Mouse (Mus musculus): ENCODE results near the gene Fam160a1.

Fam160a1 gene

DNA sequence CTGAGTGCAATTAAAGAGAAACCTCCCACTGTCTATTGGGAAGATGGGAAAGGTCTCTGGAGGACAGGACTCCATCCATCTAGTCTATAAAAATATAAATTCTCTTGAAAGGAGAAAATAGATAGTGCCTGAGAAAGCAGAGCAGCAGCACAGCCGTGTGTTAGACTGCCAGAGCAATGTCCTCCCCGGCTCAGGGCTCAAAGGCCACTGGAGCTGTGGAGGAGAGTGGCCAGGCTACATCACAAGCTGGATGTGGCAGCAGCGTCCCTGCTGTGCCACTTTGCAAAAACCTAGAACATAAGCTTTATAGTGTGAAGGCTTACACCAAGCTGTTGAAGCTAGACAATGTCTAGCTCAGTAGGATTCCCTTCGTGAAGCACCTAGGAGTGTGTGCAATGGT is 67.7 kb downstream of the Fam160a1 start:
- intact Hi-C loops (cut with DNase I): no loop called here

DNA sequence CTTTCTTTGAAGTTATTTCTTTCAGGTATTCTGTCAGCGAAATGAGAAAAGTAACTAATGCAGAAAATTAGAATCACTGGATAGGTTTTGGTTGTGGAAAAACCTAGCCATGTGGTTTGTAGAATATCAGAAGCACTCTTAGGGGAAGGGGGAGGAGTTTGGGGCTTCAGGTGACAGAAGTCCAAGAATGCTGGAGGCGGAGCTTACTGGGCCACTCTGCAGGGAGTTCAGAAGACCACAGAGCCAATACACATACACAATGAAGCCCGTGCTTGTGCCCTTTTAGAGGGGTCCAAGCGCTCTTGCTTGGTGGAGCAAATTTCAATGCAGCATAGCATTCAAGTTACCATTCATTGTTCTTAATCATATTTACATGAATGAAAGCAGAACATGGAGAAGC is 68.2 kb downstream of the Fam160a1 start:
- intact Hi-C loops (cut with DNase I): no loop called here

DNA sequence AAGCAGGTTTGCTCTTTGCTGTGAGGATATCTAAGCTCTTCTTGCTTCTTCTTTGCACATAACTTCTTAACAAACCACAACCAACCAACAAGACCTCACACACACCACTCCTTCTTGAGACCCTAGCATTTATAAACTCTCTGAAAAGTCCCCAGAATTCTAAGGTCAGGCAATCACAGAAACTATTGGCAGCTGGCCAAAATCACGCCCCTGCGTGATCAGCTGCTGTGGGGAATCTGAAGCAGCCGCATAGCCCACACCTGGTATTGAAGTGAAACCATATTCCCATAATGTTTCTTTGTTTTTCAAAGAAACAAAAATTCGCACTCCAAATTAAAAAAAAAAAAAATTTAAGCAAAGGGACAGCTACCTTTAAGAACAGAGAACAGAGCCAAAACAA is 71.0 kb downstream of the Fam160a1 start:
- intact Hi-C loops (cut with DNase I): no loop called here

DNA sequence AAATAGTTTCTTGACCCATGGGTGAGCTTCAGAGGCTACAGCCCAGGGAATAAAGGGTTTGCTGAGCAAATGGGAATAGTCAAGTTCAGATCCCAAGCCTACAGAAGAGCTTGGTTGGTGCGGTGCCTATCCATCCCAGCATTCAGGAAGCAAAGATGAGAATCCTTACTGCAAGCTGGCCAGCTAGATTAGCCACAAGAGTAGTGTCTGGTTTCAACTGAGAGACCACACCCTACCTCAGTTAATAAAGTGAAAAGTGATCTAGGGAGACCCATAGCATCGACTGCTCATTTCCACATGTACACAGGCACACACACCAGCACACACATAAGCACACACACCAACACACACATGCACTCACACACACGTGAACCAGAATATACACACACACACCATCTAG is 75.3 kb downstream of the Fam160a1 start:
- intact Hi-C loops (cut with DNase I): no loop called here

DNA sequence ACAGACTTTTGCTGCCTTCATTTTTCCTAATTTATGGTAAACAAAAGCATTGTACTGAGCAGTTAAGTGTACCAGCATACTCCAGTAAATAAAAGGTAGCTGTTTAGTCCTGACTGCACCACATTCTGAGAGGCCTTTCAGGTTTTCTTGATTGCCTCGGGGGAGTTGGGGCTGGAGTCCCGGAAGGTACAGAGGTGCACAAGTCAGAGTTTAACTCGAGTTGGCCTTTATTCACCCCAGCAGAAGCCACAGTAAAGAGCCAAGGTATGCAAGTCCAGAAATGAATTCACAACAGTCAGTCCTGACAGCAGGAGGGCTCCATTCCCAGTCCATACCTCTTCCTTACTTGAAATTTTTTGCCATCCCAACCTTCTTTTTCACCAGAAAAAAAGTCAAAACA is 78.5 kb downstream of the Fam160a1 start:
- intact Hi-C loops (cut with DNase I): no loop called here

DNA sequence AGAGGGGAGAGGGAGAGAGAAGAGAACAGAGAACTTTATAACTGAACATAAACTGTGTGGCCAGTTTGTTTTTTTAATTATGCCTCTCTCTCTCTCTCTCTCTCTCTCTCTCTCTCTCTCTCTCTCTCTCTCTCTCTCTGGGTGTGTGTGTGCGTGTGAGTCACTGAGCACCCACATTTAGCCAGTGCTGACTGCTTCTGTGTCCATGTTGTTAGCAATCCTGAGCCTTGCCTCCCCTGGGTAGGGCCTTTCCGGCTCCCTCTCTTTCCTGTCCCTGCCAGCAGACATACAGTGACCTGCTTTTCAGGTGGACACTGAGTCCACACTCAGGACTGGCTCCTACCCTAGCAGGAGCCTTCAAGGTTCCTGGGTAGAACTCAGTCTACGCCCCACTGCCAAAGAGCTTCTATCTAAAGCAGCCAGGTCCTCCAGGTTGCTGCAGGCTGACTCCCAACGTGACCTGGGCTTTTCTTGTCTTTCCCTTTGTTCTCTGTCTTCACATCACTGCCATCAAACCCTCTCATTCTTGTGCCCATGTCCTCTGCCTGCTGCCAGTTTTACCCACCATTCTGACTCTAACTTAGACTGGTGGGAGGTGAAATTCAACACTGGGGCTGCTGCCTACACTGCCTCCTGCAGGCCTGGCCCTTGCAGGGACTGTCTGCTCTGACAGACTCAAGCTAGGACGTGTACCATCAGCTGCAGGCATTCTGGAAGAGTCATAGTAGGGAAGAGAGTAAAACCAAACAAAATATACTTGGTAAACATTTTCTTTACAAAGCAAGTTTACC is 83.0 kb downstream of the Fam160a1 start:
- intact Hi-C loops (cut with DNase I): no loop called here

DNA sequence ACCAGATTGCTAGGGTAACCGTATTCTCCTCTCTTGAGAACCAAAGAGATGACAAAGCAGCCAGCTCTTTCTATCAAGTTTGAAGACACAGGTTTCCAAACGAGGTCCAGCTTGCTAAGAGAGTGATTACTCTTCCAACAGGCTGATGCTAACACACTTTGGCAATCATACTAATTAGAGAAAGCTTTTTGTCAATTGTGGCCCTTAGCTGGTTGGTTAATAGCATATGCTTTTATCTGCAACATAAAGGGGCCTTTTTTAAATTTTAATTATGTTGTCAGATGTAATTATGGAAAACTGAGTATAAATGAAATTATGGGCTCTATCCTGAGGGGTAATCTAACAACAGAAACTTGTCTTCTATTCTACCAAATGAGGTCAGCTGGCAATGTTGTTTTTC is 89.9 kb downstream of the Fam160a1 start:
- intact Hi-C loops (cut with DNase I): no loop called here

DNA sequence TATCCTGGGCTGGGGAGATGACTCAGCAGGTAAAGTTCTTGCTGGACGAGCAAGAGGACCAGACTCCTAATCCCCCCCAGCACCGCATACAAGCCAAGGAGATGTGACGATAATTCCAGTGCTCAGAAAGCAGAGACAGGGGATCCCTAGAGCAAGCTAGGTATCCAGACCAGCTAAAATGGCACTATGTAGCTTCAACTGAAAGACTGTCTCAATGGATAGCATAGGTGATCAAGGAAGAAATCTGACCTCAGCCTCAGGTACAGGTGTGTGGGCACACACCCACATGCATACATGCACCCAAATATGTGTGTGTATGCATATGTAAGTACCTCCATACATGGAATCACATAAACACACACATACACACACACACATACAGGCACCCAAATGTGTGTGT is 91.1 kb downstream of the Fam160a1 start:
- intact Hi-C loops (cut with DNase I): no loop called here

DNA sequence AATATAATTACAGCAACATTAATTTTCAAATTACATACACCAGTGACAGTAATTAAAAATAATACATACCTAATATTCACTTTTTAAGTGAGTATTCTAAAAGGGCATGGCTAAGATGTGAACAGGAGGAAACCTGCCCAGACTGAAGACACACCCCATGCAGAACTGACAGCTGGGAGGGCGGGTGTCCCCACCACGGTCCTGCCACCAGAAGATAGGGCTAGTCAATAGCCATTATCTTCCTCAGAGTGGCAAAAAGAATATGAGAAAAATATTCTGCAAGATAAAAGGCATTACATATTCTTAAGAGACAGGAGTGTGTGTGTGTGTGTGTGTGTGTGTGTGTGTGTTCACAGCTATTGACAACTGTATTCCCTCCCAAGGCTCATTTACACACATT is 92.0 kb downstream of the Fam160a1 start:
- intact Hi-C loops (cut with DNase I): no loop called here

DNA sequence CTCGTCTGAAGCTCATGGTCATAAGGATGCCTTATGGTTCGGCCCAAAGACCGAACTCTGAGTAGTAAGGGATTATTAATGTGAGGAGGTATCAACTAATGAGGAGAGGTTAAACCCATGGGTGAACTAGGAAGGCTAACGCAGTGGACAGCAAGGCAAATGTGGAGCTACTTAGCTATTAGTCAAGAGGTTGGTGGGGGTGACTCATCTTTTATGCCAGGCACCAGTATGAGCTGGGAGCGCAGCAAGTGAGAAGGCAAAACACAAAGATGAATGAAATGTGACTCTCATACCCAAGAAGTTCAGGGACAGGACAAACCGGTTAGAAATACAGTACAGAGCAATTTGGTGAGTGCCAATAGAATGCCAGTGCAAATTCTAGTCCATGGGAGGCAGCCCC is 94.5 kb downstream of the Fam160a1 start:
- intact Hi-C loops (cut with DNase I): no loop called here

DNA sequence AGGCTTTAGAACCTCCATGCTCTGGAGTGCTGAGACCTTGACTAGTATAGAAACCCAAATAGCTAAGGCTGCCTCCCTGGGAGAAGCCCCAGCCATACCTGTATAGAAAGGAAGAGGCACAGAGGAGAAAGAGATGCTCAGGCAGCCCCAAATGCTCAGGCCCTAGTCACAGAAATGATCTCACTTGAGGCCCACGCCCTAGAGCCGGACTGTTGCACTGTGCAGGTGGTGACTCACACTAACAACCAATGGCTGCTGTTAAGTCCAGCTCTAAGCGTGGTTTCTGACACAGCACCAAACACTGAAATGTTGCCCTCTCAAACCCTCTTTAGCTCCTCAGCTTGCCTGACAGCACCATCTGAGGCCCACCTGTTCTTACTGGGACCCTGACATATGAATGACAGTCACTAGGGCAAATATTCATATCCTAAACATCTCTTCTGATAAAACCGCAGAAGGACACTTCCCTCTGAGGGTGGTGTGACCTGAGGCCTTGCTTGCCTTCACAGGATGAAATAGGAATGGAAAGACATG is 101.3 kb downstream of the Fam160a1 start:
- intact Hi-C loops (cut with DNase I): no loop called here

DNA sequence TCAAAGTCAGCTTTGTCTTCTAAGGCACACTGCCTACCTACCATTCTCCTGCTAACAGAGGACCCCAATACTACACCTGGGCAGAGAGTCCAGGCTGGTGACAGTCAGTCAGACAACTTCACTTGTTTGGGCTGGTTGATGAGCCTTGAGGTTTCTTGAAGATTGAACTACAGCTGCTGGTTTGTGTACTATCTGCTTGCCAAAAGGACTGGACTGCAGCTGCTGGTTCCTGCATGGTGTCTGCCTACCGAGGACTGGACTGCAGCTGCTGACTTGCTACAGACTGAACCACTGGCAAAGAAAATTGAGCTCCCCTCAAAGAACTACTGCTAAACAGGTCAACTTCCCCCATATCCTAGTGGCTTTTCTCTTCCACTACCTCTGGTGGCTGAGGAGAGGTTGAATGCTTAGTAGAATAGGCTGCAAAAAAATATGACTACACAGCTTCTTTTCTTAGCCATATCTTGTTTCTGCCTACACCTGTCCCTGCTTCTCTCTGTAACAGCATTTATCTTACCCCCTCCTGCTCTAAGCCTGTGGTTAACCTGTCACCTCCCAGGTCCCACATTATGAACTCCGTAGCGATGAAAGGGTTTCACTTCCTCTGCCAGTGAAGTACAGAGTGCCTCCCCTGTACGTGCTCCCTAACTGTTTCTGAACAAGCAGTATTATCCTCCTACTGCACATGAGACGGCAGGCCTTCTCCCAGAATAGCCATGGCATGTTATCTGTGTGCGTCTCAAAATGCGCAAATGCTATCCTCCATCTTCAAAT is 103.0 kb downstream of the Fam160a1 start:
- intact Hi-C loops (cut with DNase I): no loop called here

DNA sequence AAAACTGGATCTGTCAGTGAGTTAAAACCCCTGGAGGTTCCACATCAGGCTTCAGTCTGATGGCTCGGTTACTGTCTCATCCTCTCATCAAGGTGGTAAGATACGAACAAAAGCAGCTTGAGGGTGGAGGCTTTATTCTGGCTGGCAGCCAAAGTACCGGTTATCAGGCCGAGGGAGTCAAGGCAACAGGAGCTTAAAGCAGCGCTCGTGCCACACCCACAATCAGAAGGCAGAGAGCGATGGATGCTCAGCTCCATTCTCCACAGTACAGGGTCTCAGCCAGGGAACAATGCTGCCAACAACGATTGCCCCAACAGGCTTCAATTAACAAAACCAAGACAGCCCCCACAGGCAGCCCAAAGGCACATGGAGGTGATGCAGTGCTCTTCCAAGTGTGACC is 106.4 kb downstream of the Fam160a1 start:
- intact Hi-C loops (cut with DNase I): no loop called here

DNA sequence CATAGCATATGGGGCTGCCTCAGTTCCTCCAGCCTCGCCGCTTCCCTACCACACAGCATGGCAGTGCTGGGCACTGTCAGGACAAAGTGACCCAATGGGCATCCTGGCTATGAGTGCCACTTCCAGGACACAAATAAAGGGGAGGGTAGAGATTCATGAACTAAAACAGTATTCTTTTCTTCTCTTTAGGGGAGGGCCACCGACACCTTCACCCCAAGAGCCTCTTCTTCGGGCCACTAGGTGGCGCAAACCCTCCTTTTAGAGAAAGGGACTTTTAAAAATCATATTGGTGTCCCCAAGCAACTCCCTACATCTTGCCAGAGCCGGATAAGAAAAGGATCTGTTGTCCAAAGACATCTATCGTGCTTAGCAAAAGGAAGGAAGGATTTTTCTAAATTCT is 109.7 kb downstream of the Fam160a1 start:
- intact Hi-C loops (cut with DNase I): loop anchor here (2.0 to 5.0 kb wide), 2 partner anchors 217 to 415 kb away; no protein-coding TSS in a partner anchor

DNA sequence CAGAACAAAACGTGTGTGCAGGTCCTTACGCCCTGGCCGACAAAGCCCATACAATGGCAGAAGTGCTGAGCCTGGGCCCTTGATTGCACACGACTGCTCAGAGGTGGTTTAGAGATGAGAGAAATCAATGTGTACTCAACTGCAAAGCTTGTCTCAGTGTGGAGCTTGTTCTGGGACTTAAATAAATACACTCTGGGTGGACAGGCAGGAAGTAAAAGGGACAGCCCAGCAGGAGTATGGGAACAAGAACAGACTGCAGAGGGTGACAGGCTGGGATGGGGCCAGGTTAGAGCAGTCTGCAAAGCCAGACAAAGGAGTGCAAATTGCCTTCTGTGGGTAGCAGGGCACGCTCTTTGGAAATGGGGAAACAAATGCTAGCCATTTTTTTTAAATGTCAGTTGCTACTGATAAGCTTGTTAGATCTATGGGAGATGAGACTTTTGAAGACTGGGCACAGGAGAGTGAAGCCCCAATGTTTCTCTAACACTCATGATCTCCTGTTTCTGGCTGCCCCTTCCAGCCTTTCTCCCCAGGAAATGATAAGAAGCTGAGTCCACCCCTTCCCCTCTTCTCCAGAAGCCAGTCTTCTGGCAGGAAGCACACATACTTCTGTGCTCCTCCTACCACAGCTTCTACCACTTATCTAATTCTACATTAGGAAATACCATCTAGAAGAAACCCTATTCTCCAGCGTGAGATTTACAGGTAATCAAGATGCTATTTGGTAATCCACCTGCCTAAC is 113.8 kb downstream of the Fam160a1 start:
- intact Hi-C loops (cut with DNase I): no loop called here

DNA sequence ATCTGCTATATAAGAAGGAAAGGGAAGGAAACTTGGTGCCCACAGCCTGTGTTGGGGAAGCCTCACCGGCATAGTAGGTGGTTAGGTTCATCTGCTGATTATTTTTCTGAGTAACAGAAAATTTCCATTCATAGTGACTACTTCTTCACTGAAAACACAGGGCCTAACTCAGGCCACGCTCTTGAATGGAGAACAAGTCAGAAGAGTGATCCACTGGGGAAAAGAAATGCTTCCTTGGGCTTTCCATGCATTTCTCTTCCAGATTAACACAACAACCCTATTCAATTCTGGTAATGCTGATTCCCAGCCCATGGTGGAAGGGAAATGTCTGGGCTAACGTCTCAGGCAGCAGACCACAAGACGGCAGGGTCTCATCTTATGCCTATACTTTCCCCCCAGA is 118.6 kb downstream of the Fam160a1 start:
- intact Hi-C loops (cut with DNase I): no loop called here

DNA sequence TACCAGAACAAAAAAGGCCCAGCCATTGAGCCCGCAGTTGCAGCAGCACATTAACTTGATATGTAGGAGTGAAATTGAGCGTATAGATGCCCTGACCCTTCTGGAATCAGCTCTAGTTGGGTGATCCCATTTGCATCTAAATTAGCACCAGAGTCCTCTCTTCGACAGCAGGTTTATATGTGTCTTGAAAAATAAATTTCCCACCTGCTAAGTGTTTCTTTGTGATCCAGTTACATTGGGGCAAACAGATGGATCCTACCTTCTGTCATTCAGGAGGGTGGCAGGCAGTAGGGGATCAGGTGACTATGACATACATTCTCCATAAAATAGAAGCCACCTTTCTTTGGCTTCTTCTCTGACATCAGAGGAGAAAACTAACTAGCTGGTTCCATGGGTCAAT is 122.0 kb downstream of the Fam160a1 start:
- intact Hi-C loops (cut with DNase I): no loop called here

DNA sequence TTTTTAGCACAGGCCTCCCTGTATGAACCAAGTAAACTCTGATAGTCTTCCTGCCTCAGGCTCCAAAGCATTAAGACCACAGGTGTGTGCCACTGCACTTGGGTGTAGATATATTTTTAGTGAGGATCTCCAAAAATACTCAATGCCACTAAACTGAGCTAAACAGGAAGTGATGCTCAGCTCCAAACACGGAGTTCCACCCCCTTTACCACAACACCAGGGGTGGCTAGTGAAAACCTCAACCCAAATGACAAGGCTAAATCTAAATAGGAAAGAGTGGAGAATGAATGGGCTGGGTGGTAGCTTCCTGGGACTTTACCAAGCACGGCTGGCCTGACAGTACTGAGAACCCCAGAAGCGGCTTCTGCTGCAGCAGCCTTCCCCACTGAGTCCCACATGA is 124.1 kb downstream of the Fam160a1 start:
- intact Hi-C loops (cut with DNase I): no loop called here

DNA sequence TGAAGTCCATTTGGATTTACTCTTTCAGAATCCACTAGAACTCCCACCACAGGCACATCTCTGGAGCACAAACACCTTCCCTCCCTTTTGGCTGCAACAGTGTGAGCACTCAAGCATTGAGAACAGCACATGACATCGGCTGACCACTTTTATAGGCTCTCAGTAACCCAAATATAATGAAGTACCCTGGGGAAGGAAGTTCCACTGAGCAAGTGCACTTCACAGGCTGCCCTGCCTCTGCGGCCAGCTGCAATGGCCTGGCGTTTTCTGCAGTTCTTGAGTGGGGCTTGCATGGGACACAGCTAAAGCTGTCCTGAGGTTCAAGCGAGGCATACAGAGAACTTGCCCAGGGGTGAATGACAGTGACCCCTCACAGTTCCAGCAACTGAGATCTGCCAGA is 126.0 kb downstream of the Fam160a1 start:
- intact Hi-C loops (cut with DNase I): no loop called here

DNA sequence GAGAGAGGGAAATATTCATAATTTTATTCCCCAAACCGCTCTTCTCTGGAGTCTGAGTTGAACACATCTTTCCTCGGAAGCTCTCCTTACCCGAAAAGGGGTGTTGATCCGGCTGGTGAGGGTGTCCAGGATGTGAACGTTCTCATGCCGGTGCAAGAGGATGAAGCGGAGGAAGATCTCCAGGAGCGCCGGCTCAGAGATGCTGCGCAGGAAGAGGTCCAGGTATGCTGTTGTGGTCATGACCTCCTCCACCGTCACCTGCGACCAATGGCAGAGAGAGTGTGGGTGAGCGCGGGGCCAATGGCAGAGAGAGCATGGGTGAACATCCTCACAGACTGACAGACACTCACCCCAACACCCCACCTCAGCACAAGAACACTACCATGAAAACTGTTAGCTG is 128.8 kb downstream of the Fam160a1 start:
- intact Hi-C loops (cut with DNase I): no loop called here

DNA sequence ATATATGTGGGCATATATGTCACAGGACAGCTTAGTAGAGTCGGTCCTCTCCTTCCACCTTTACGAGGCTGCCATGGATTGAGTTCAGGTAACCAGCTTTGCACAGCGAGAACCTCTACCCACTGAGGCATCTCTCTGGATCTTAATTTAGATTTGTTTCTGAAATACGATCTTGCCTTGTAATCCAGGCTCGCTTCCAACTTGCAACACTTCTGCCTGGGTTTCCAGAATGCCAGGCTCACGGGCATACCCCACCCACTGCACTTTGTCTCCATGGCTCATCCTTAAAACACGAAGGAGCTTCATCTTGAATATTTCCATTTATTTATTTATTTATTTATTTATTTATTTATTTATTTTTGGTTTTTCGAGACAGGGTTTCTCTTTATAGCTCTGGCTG is 131.8 kb downstream of the Fam160a1 start:
- intact Hi-C loops (cut with DNase I): no loop called here

DNA sequence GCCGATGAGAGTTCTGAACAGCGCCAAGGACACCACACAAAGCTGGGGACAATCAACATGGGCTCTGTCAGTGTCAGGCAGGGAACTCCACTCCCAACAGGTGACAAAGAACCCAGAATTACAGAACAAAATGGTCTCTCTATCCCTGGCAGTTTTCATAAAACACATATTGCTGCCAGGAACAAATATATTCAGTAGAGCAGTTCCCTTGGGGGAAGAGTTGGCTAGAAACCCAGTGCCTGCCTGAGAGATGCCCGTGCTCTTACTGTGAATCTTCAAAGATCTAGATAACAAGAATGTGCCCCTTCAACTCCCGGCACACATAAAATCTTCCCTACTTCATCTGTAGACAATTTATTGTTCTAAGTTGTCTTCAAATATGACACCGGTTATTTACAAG is 133.5 kb downstream of the Fam160a1 start:
- intact Hi-C loops (cut with DNase I): no loop called here

Data from adrenal gland (tissue).